Mouse (Mus musculus) neural tube, embryonic 14.5 days (tissue): ENCODE measurements at regions not wholly inside any gene's neighbourhood (a gene's known extent, or its start where the extent isn't known, plus 50 kb on each side); places are given as distances from the start of the nearest gene placed in this dataset.

Experiments used
- ATAC-seq: fragments of 200-750 bp; cut with Nextera tagmentation; 2 replicates; pipeline ENCODE4 v1.8.0; 2017; ENCODE audit warnings: low read depth, mild to moderate bottlenecking, moderate TSS enrichment, moderate library complexity
- H3K27ac ChIP-seq: fragments of 300-500 bp; sonication (generic); 2 replicates; pipeline ENCODE4 v1.5.1; 2014; ENCODE audit warnings: low read depth, mild to moderate bottlenecking, control low read depth, low read length, moderate library complexity, mixed read lengths
- H3K27me3 ChIP-seq: fragments of 300-500 bp; sonication (generic); 2 replicates; pipeline ENCODE4 v1.6.1; 2014; ENCODE audit warnings: low read length; ENCODE audit not compliant: control insufficient read depth, insufficient read depth
- H3K36me3 ChIP-seq: fragments of 300-500 bp; sonication (generic); 2 replicates; pipeline ENCODE4 v1.6.1; 2014; ENCODE audit warnings: low read length, mixed read lengths; ENCODE audit not compliant: control insufficient read depth, insufficient read depth
- H3K4me1 ChIP-seq: fragments of 300-500 bp; sonication (generic); 2 replicates; pipeline ENCODE4 v1.6.1; 2014; ENCODE audit warnings: low read length; ENCODE audit not compliant: control insufficient read depth, insufficient read depth
- H3K4me2 ChIP-seq: fragments of 300-500 bp; sonication (generic); 2 replicates; pipeline ENCODE4 v1.6.1; 2014; ENCODE audit warnings: mild to moderate bottlenecking, low read depth, low read length, control low read depth
- H3K4me3 ChIP-seq: fragments of 300-500 bp; sonication (generic); 2 replicates; pipeline ENCODE4 v1.5.1; 2014; ENCODE audit warnings: low read depth, low read length, control low read depth, mixed read lengths
- H3K9ac ChIP-seq: fragments of 300-500 bp; sonication (generic); replicated peaks from 2 replicates; pipeline ENCODE4 v1.6.1; 2014; ENCODE audit warnings: low read depth, mild to moderate bottlenecking, control low read depth, low read length, mixed read lengths
- H3K9me3 ChIP-seq: fragments of 300-500 bp; sonication (generic); 2 replicates; pipeline ENCODE4 v1.6.1; 2016; ENCODE audit warnings: low read length; ENCODE audit not compliant: control insufficient read depth
- WGBS: fragments of 180-500 bp; shearing (Covaris S2); extraction: QIAGEN DNeasy Blood & Tissue Kit; methylation state at CpG from one replicate; pipeline ENCODE4 v1.1.7; 2014; 5-methylcytosine and 5-hydroxymethylcytosine counted together

DNA sequence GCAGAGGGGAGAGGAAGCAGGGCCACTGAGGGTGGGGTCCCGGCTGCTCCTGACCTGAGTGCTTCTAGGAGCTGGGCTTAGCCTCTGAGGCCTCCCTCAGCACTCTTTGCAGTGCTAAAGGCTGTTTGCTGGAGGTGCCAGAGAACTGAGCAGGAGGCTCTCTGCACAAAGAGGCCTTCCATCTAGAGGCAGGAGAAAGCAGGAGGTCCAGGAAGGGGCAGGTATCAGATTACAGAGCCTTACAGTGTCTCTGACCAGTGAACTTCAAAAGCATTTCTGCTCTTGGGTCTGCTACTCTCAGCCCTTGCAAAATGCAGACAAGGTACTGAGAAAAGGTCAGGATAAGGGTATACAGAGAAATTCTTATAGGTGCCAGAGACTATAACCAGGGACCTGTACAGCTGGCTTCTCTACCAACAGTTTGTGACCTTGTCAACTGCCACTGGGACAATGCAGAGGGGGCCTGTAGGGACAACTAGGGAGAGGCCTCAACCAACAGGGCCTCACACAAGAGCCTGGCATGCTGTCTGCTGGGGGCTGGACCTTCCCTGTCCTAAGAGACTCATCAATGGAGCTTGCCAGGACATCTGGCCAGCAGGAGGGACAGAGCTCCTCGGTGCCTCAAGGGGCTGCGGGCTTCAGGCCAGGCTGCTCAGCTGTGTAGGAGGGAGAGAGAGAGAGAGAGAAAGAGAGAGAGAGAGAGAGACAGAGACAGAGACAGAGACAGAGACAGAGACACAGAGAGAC lies 380.3 kb upstream of the Tshz3 start:
- H3K27me3 ChIP-seq: no peaks in the 10 kb centered on the region
- WGBS: 42% methylated on average over 3 of the region's 3 CpGs
- no peak overlapping the region for H3K4me3 ChIP-seq
- H3K4me1 ChIP-seq: no peaks in the 10 kb centered on the region
- no peak for ATAC-seq
- no peak overlapping the region for H3K27ac ChIP-seq
- no peak overlapping the region for H3K4me2 ChIP-seq
- H3K36me3 ChIP-seq: no peaks in the 10 kb centered on the region
- no peak overlapping the region for H3K9ac ChIP-seq
- H3K9me3 ChIP-seq: no peaks in the 10 kb centered on the region

DNA sequence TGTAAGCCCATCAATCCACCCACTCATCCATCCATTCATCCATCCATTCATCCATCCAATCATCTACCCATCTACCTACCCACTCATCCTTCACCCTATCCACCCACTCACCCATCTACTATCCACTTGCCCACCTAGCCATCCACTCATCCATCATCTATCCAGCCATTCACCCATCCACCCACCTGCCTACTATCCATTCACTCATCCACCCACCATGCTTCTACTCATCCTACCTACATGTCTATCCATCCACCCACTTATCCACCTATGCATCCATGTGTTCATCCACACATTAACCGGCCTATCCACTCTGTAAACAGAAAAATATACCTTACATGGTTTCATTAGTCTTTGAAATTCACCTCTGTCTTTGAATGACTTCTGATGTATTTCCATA lies 384.2 kb upstream of the Tshz3 start:
- no peaks in the 10 kb centered on the region for H3K9me3 ChIP-seq
- no peak overlapping the region for H3K4me3 ChIP-seq
- H3K4me2 ChIP-seq: no peak overlapping the region
- 85% methylated on average over 1 of the region's 1 CpGs for WGBS
- no peak for ATAC-seq
- no peaks in the 10 kb centered on the region for H3K36me3 ChIP-seq
- H3K9ac ChIP-seq: no peak overlapping the region
- no peak overlapping the region for H3K27ac ChIP-seq
- no peaks in the 10 kb centered on the region for H3K4me1 ChIP-seq
- H3K27me3 ChIP-seq: no peaks in the 10 kb centered on the region

DNA sequence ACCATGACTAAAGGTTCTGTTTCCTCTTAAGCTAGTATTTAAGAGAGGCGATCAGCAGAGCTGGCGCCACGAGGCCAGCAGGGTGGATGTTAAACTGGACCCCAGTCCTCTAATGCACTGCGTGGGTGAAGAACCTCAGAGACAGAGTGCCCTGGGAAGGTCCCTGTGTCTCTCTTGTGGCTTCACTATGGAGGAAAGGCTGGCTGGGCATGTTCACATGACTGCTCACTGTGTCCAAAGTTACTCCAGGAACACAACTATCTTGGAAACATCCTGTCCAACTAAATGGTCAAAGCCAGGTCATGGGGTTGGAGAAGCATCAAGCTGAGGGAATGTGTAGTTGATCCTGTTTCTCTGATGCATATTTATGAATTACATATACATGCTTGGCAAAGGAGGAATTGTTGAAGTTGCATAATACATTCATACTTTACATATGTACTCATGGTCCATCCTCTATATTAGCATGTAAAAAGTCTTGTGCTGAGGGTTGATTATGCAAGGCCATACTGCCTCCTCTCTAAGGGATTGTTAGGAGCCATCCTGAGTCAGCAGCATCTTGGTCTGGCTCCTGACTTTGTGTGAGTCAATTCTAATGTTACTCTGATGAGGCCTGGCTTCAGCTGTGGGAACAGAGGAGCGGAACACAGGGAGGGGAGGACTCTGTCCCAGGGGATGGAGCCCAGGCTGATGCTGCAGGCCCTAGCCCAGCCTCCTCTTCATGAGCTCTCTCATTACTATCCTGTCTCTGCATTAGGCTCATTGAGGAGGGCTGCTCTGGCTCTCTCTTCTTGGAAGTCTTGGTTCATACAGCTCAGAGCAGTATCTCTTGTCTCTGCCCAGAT lies 387.9 kb upstream of the Tshz3 start:
- no peak for ATAC-seq
- H3K27ac ChIP-seq: no peak overlapping the region
- no peaks in the 10 kb centered on the region for H3K27me3 ChIP-seq
- no peak overlapping the region for H3K9ac ChIP-seq
- H3K4me1 ChIP-seq: no peaks in the 10 kb centered on the region
- no peak overlapping the region for H3K4me2 ChIP-seq
- no peak overlapping the region for H3K4me3 ChIP-seq
- H3K9me3 ChIP-seq: no peaks in the 10 kb centered on the region
- WGBS: 82% methylated on average over 5 of the region's 5 CpGs
- H3K36me3 ChIP-seq: no peaks in the 10 kb centered on the region

DNA sequence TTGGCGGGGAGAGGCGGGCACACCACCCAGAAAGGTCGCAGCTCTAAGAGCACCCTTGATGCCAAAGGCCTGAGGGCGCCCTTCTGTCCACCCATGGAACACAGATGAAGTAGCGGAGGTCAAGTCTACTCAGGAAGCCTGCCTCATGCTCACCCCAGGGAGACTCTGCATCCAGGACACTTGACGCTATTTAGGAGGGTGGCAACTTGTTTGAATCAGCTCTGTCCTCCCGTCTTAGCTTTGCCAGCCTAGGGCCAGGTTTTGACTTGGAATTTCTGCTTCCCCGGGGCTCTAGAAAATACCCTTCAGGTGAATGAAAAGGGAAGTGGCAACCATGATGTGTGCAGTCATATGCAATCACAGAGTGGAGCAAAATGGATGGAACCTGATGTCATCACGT lies 389.2 kb upstream of the Tshz3 start:
- Histone ChIP-seq H3K4me1 (no peaks in the 10 kb centered on the region), H3K4me3 (no peak overlapping the region), H3K4me2 (no peak overlapping the region), H3K9me3 (no peaks in the 10 kb centered on the region), H3K9ac (no peak overlapping the region), H3K27me3 (no peaks in the 10 kb centered on the region), H3K36me3 (no peaks in the 10 kb centered on the region), H3K27ac (no peak overlapping the region)
- 86% methylated on average over 9 of the region's 9 CpGs for WGBS
- ATAC-seq: no peak

DNA sequence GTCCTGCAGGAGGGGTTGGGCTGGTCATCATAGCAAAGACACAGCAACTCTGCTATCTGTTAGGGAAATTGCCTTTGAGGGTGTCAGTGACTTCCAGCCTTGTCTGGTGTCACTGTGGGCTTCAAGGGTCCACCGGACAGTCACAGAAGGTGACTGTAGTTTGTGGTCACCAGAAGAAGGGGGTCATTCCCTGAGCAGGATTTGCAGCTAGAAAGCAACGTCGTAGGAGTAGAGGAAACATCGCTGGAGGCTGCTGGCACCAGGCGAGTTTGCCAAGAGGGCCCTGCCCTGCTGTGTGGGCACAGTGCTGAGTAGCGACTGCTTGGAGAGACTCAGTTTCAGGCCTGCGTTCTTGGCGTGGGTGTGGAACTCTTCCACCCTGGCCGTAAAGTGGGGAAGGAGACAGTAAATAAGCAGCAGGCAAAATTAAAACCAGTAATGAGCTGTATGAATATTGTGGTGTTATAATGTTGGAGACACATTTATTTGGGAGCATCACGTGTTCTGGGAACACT lies 389.8 kb upstream of the Tshz3 start:
- no peak overlapping the region for H3K4me3 ChIP-seq
- no peak overlapping the region for H3K27ac ChIP-seq
- H3K4me1 ChIP-seq: no peaks in the 10 kb centered on the region
- H3K27me3 ChIP-seq: no peaks in the 10 kb centered on the region
- H3K9me3 ChIP-seq: no peaks in the 10 kb centered on the region
- no peak overlapping the region for H3K9ac ChIP-seq
- ATAC-seq: no peak
- H3K4me2 ChIP-seq: no peak overlapping the region
- 78% methylated on average over 10 of the region's 10 CpGs for WGBS
- H3K36me3 ChIP-seq: no peaks in the 10 kb centered on the region

DNA sequence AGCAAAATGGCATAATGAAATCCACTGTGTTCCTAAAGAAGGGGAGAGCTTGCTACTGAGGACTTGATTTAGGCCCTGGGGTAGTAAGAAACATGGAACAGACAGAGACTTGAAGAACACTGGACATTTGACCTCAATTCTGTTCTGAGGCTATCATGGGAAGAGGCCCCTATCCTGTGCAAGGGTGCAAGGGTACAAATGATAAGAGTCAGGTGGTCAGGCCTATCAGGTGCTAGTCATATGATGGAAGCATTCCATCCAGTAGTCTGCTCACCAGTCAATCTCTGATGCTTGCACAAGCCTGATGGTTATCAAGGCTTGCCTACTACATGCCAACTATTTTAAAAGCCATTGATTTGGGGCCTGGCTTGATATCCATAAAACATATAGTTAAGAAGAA lies 420.6 kb upstream of the Tshz3 start:
- Histone ChIP-seq H3K9me3 (no peaks in the 10 kb centered on the region), H3K4me3 (no peak overlapping the region), H3K4me1 (no peaks in the 10 kb centered on the region), H3K4me2 (no peak overlapping the region), H3K36me3 (no peaks in the 10 kb centered on the region), H3K27me3 (no peaks in the 10 kb centered on the region), H3K27ac (no peak overlapping the region), H3K9ac (no peak overlapping the region)
- no peak for ATAC-seq

DNA sequence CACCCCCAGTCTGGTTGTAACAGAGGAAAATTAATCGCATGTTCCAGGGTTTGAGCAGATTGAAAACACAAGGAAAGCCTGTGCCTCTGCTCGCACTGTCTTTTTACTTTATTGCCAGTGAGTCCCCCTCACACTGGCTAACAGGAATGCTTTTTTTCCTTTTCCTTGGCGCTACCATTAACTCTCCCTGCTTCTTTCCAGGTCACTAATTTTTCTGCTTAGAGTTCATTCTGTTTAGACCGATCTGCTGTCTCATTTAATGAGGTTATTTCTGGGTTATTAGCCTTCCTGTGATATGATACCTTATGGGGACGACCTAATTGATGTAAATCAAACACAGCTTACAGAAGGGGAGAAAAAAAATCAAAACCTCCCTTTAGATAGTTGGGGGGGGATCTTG lies 429.0 kb upstream of the Tshz3 start:
- Histone ChIP-seq H3K4me3 (no peak overlapping the region), H3K27me3 (no peaks in the 10 kb centered on the region), H3K4me2 (no peak overlapping the region), H3K9ac (no peak overlapping the region), H3K27ac (no peak overlapping the region), H3K9me3 (no peaks in the 10 kb centered on the region), H3K4me1 (no peaks in the 10 kb centered on the region), H3K36me3 (no peaks in the 10 kb centered on the region)
- ATAC-seq: no peak
- WGBS: 14% methylated on average over 5 of the region's 5 CpGs

DNA sequence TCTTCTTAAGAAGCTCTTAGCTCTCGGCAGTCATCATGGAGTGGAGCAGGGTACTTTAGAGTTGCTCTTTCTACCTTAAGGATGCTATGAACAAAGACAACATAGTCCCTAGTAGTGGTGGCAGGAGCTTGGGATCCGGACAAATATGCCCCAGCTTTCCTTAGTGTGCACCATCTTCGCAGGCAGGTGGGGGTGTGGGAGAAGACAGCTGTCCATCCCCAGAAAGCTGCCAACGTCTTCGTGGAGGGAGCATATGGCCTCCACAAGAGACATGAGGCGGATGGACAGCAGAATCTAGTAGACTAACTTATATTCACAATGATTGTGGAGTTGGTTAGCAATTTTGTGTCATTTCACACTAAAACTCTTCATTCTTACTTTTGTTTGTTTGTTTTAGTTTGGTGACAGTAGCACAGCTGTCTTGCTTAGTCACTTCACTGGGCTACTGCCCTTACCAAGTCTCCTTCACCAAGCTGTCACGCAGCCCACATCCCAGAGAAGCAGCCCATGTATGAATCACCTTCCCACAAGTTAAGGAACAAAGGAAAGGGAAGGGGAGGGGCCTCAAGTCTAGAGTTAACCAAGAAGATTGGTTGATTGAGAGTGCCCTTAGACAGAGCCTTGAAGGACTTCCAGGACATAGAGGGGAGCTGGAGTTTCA lies 432.6 kb upstream of the Tshz3 start:
- Histone ChIP-seq H3K9ac (no peak overlapping the region), H3K27me3 (no peaks in the 10 kb centered on the region), H3K4me1 (no peaks in the 10 kb centered on the region), H3K27ac (no peak overlapping the region), H3K9me3 (no peaks in the 10 kb centered on the region), H3K36me3 (no peaks in the 10 kb centered on the region), H3K4me3 (no peak overlapping the region), H3K4me2 (no peak overlapping the region)
- WGBS: 92% methylated on average over 7 of the region's 7 CpGs
- ATAC-seq: no peak
